Mouse (Mus musculus) midbrain, embryonic 16.5 days (tissue): Measurements from ENCODE around the gene Lhx1. TPM values are rescaled to one million over a fixed set of nuclear protein-coding genes. Genes with fewer than 3 reads are reported as not detected.

Experiments
- ATAC-seq: fragments of 200-750 bp; cut with Nextera tagmentation; 2 replicates; pipeline ENCODE4 v1.8.0; 2017; ENCODE audit warnings: moderate TSS enrichment
- H3K27ac ChIP-seq: fragments of 300-500 bp; sonication (generic); 2 replicates; pipeline ENCODE4 v1.5.1; 2014; ENCODE audit warnings: mild to moderate bottlenecking, low read length, mixed read lengths
- H3K27me3 ChIP-seq: fragments of 300-500 bp; sonication (generic); 2 replicates; pipeline ENCODE4 v1.6.1; 2014; ENCODE audit warnings: low read depth, low read length, mixed read lengths; ENCODE audit not compliant: control insufficient read depth, insufficient read depth
- H3K36me3 ChIP-seq: fragments of 300-500 bp; sonication (generic); 2 replicates; pipeline ENCODE4 v1.6.1; 2014; ENCODE audit warnings: mild to moderate bottlenecking, low read length, moderate library complexity, mixed read lengths; ENCODE audit not compliant: control insufficient read depth, insufficient read depth
- H3K4me1 ChIP-seq: fragments of 300-500 bp; sonication (generic); 2 replicates; pipeline ENCODE4 v1.6.1; 2014; ENCODE audit warnings: mild to moderate bottlenecking, low read length, mixed read lengths; ENCODE audit not compliant: control insufficient read depth, insufficient read depth
- H3K4me2 ChIP-seq: fragments of 300-500 bp; sonication (generic); 2 replicates; pipeline ENCODE4 v1.6.1; 2014; ENCODE audit warnings: mild to moderate bottlenecking, low read length, mixed read lengths
- H3K4me3 ChIP-seq: fragments of 300-500 bp; sonication (generic); 2 replicates; pipeline ENCODE4 v1.5.1; 2014; ENCODE audit warnings: low read depth, mild to moderate bottlenecking, low read length, moderate library complexity, mixed read lengths
- H3K9ac ChIP-seq: fragments of 300-500 bp; sonication (generic); 2 replicates; pipeline ENCODE4 v1.6.1; 2014; ENCODE audit warnings: low read depth, low read length, mixed read lengths
- H3K9me3 ChIP-seq: fragments of 300-500 bp; sonication (generic); replicated peaks from 2 replicates; pipeline ENCODE4 v1.6.1; 2014; ENCODE audit warnings: mild to moderate bottlenecking, low read length, mixed read lengths; ENCODE audit not compliant: control insufficient read depth, poor library complexity, severe bottlenecking
- WGBS: fragments of 180-500 bp; shearing (Covaris S2); extraction: QIAGEN DNeasy Blood & Tissue Kit; methylation state at CpG from one replicate; pipeline ENCODE4 v1.1.7; 2014; 5-methylcytosine and 5-hydroxymethylcytosine counted together
- polyA plus RNA-seq: library from polyadenylated mRNA; unstranded; fragments of >200 nt; fragmentation: Nextera tagmentation; extraction: Ambion mirVana; gene quantifications from 2 replicates; pipeline ENCODE4 v1.2.1, GENCODE M21; 2015

Lhx1 gene
- polyA plus RNA-seq, 1 experiment from 2014 or later, result 25.3 TPM

GRCm38 (mm10) chr11:84516501-84517240 lies 8.7 kb downstream of the Lhx1 start:
- H3K4me3 ChIP-seq, result peak overlapping the region; percentile 5

DNA sequence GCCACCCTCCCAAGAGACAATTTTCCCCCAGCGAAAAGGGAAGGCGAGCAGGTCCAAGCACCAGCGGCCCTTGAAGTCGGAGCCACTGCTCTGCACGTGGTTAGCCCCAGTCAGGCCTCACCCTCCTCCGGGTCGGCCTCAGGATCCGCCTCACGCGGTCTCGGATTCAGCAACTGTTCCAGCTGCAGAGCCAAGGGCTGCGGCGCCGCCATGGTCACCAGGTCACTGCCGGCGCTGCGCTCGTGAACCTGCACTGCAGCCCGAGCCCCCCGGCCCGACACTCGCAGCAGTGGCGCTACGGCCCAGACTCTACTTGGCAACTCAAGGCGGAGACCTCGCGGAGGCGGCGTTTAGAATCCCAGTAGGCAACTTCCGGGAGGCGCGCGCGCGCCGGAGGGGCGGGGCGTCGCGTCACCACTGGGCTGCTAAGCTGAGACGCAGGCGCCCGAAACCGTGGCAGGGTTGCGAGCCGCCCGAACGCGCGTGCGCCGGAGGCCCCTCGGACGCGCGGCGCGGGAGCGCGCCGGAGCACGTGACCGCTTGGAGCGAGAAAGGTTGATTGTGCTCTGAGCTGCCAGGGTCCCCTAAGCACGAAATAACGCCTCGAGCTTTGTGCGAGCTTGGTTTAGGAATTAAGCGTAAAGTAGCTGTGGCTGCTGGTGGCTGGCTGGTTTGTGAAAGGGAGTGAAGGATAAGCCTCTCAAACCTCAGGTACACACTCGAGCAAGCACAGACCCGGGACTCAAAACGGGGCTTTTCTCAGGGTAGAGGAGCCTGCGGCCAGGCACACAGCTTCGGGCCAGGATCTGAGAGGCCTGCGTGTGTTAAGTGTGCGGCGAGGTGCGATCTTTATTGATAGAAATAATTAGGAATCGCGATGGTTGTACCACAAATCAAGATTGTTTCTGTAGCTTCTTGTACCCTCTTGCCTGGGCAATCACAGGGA lies 11.9 kb downstream of the Lhx1 start, which contains the start of gene Aatf:
Aatf (minus strand) TSS at position 352 of the 946 bp plus-strand sequence.
- peaks cover 18% of the 10 kb centered on the region for H3K27me3 ChIP-seq
- H3K9ac ChIP-seq, result peak within 1 kb of the TSS; percentile 88
- H3K36me3 ChIP-seq, result no peaks in the 10 kb centered on the region
- H3K9me3 ChIP-seq, result no peaks in the 10 kb centered on the region
- H3K4me2 ChIP-seq, result peak within 1 kb of the TSS; percentile 93
- peak within 1 kb of the TSS; percentile 90 for H3K27ac ChIP-seq
- H3K4me3 ChIP-seq, result peak within 1 kb of the TSS; percentile 87
- WGBS, result under 1% methylated on average over 80 of the region's 80 CpGs
- ATAC-seq, result peak; percentile 98
- H3K4me1 ChIP-seq, result peaks cover 17% of the 10 kb centered on the region

More at GRCm38 (mm10) chr11:84516501-84517240, 8.7 kb downstream of the Lhx1 start:
- Histone ChIP-seq H3K9me3 (no peaks in the 10 kb centered on the region), H3K4me1 (peaks cover 20% of the 10 kb centered on the region), H3K36me3 (no peaks in the 10 kb centered on the region), H3K9ac (peak overlapping the region; percentile 3), H3K27ac (peak overlapping the region; percentile 63), H3K27me3 (peaks cover 37% of the 10 kb centered on the region), H3K4me2 (peak overlapping the region; percentile 47)
- 6% methylated on average over 14 of the region's 14 CpGs for WGBS
- ATAC-seq, result no peak

DNA sequence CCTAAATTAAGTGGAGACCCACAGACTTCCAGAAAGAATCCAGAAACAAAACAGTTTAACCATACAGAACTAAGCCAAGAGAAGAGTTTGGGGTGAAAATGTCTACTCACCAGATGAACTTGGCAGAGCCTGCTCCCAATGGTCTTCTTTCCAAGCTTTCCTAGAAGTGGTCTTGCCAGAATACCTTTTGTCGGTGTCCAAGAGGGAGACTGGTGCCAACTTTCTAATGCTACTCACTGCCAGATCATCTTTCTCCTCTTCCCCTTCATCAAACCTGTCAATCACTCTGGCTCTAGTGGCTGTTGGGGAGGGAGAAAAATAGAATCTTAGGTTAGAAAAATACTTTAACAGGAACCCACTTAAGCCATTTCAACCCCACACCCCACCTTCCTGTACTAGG lies 13.3 kb downstream of the Lhx1 start:
- Histone ChIP-seq H3K4me2 (peak overlapping the region; percentile 93; the same call in 1 of the 2 replicates), H3K9me3 (no peaks in the 10 kb centered on the region), H3K27me3 (peaks cover 14% of the 10 kb centered on the region), H3K4me3 (no peak overlapping the region), H3K36me3 (no peaks in the 10 kb centered on the region), H3K4me1 (peaks cover 17% of the 10 kb centered on the region), H3K9ac (no peak overlapping the region), H3K27ac (no peak overlapping the region)
- no peak for ATAC-seq
- WGBS, result 82% methylated on average over 1 of the region's 1 CpGs

DNA sequence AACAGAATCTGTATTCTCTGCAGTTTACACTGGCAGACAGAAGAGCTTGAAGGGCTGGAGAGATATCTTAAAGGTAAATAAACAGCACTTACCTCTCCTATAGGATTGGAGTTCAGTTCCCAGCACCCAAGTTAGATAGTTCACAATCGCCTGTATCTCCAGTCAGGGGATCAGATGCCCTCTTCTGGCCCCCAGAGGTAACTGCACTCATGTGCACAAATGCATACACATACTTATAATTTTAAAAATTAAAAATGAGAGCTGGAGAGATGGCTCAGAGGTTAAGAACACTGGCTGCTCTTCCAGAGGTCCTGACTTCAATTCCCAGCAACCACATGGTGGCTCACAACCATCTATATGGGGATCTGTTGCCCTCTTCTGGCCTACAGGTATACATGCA lies 21.0 kb downstream of the Lhx1 start:
- Histone ChIP-seq H3K4me1 (no peaks in the 10 kb centered on the region; the same call in 1 of the 2 replicates), H3K27me3 (no peaks in the 10 kb centered on the region), H3K9me3 (no peaks in the 10 kb centered on the region), H3K36me3 (peaks cover 13% of the 10 kb centered on the region), H3K4me3 (no peak overlapping the region), H3K4me2 (no peak overlapping the region), H3K27ac (no peak overlapping the region), H3K9ac (no peak overlapping the region)
- ATAC-seq, result no peak
- WGBS, result 97% methylated on average over 1 of the region's 1 CpGs

DNA sequence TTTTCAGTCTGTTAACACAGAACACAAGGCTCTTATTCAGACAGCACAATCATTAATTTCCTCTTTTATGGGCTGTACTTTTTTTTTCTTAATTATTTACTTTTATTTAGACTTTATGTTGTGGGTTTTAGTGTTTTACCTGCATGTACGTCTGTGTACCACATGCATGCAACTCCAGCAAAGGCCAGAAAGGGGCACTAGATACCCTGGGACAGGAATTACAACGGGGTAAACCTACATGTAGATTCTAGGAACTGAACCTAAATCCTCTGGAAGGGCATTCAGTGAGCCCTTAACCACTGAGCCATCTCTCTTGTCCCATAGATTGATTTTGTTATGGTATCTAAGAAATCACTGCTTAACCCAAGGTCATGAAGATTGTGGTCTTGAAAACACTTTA lies 27.4 kb downstream of the Lhx1 start:
- ATAC-seq, result no peak
- H3K9me3 ChIP-seq, result no peaks in the 10 kb centered on the region
- H3K9ac ChIP-seq, result no peak overlapping the region
- H3K4me3 ChIP-seq, result no peak overlapping the region
- H3K4me2 ChIP-seq, result no peak overlapping the region
- 67% methylated on average over 2 of the region's 2 CpGs for WGBS
- H3K36me3 ChIP-seq, result peaks cover 6% of the 10 kb centered on the region
- no peaks in the 10 kb centered on the region for H3K27me3 ChIP-seq
- no peak overlapping the region for H3K27ac ChIP-seq
- H3K4me1 ChIP-seq, result peaks cover 6% of the 10 kb centered on the region

- Histone ChIP-seq H3K36me3 (peaks cover 6% of the 10 kb centered on the region), H3K27ac (no peak overlapping the region), H3K4me3 (no peak overlapping the region), H3K27me3 (no peaks in the 10 kb centered on the region), H3K9ac (no peak overlapping the region), H3K4me2 (no peak overlapping the region), H3K4me1 (peaks cover 6% of the 10 kb centered on the region), H3K9me3 (no peaks in the 10 kb centered on the region)
- ATAC-seq, result no peak
These were observed 28.4 kb downstream of the Lhx1 start for GRCm38 (mm10) chr11:84496901-84497300.

- Histone ChIP-seq H3K4me3 (no peak overlapping the region), H3K9ac (no peak overlapping the region), H3K9me3 (no peaks in the 10 kb centered on the region), H3K27ac (no peak overlapping the region), H3K27me3 (no peaks in the 10 kb centered on the region), H3K4me2 (no peak overlapping the region), H3K36me3 (peaks cover 15% of the 10 kb centered on the region), H3K4me1 (peaks cover 6% of the 10 kb centered on the region)
- 43% methylated on average over 4 of the region's 4 CpGs for WGBS
- ATAC-seq, result no peak
These were observed 29.6 kb downstream of the Lhx1 start for GRCm38 (mm10) chr11:84495774-84496173.

DNA sequence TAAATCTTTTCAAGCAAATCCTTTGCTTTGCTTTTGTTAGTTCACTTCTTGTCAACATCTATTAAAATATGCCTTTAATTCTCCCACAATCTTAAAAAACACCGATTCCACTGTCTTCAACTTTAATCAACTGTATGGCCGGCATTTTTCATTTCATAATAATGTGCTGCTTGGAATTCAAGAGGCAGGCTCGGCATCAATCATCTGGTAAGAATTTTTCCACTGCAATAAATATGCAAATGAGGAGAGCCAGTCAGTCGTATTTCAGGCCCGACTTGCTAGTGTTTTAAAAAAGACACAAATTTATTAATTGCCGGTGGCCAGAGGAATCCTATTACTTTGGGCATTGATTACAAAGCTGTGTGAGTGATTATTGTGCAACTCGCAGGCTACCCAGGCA lies 43.7 kb downstream of the Lhx1 start:
- H3K9ac ChIP-seq, result no peak overlapping the region
- H3K4me3 ChIP-seq, result no peak overlapping the region
- no peaks in the 10 kb centered on the region for H3K36me3 ChIP-seq
- 11% methylated on average over 7 of the region's 7 CpGs for WGBS
- H3K27me3 ChIP-seq, result no peaks in the 10 kb centered on the region
- H3K9me3 ChIP-seq, result no peaks in the 10 kb centered on the region
- peak overlapping the region; percentile 47; the same call in 1 of the 2 replicates for H3K27ac ChIP-seq
- H3K4me1 ChIP-seq, result peaks cover 20% of the 10 kb centered on the region
- no peak overlapping the region for H3K4me2 ChIP-seq
- ATAC-seq, result no peak

- no peak for ATAC-seq
- no peaks in the 10 kb centered on the region for H3K9me3 ChIP-seq
- H3K9ac ChIP-seq, result no peak overlapping the region
- 37% methylated on average over 3 of the region's 3 CpGs for WGBS
- H3K4me3 ChIP-seq, result no peak overlapping the region
- H3K36me3 ChIP-seq, result no peaks in the 10 kb centered on the region
- peaks cover 20% of the 10 kb centered on the region for H3K4me1 ChIP-seq
- H3K4me2 ChIP-seq, result no peak overlapping the region
- H3K27me3 ChIP-seq, result no peaks in the 10 kb centered on the region
- H3K27ac ChIP-seq, result no peak overlapping the region
These were observed 44.9 kb downstream of the Lhx1 start for GRCm38 (mm10) chr11:84480451-84480850.
